Mouse (Mus musculus) forebrain, embryonic 10.5 days (tissue): Measurements from ENCODE around the gene Tnnt1. TPM values are rescaled to one million over a fixed set of nuclear protein-coding genes. Genes with fewer than 3 reads are reported as not detected.

Experiments
- DNase-seq: peaks from one replicate; pipeline ENCODE4 v3.0.0-alpha.2; 2017; ENCODE audit warnings: low spot score; ENCODE audit errors: extremely low spot score
- H3K27ac ChIP-seq: fragments of 300-500 bp; sonication (generic); 2 replicates; pipeline ENCODE4 v1.5.1; 2016; ENCODE audit warnings: mild to moderate bottlenecking
- H3K27me3 ChIP-seq: fragments of 300-500 bp; sonication (generic); 2 replicates; pipeline ENCODE4 v1.6.1; 2016; ENCODE audit warnings: mild to moderate bottlenecking; ENCODE audit not compliant: poor library complexity, severe bottlenecking
- H3K36me3 ChIP-seq: fragments of 300-500 bp; sonication (generic); replicated peaks from 2 replicates; pipeline ENCODE4 v1.6.1; 2016; ENCODE audit warnings: mild to moderate bottlenecking, moderate library complexity
- H3K4me1 ChIP-seq: fragments of 300-500 bp; sonication (generic); 2 replicates; pipeline ENCODE4 v1.6.1; 2016
- H3K4me3 ChIP-seq: fragments of 300-500 bp; sonication (generic); 2 replicates; pipeline ENCODE4 v1.5.1; 2016; ENCODE audit warnings: mild to moderate bottlenecking, moderate library complexity
- H3K9me3 ChIP-seq: fragments of 300-500 bp; sonication (generic); 2 replicates; pipeline ENCODE4 v1.6.1; 2016; ENCODE audit warnings: mild to moderate bottlenecking, moderate library complexity
- WGBS: fragments of 180-500 bp; shearing (Covaris S2); methylation state at CpG from one replicate; pipeline ENCODE4 v1.1.7; 2016; 5-methylcytosine and 5-hydroxymethylcytosine counted together
- polyA plus RNA-seq: library from polyadenylated mRNA; unstranded; fragments of >200 nt; fragmentation: Nextera tagmentation; extraction: Ambion mirVana; gene quantifications from 2 replicates; pipeline ENCODE4 v1.2.1, GENCODE M21; 2016

The Tnnt1 gene
- polyA plus RNA-seq, 1 experiment from 2014 or later, result 4.3 TPM

DNA sequence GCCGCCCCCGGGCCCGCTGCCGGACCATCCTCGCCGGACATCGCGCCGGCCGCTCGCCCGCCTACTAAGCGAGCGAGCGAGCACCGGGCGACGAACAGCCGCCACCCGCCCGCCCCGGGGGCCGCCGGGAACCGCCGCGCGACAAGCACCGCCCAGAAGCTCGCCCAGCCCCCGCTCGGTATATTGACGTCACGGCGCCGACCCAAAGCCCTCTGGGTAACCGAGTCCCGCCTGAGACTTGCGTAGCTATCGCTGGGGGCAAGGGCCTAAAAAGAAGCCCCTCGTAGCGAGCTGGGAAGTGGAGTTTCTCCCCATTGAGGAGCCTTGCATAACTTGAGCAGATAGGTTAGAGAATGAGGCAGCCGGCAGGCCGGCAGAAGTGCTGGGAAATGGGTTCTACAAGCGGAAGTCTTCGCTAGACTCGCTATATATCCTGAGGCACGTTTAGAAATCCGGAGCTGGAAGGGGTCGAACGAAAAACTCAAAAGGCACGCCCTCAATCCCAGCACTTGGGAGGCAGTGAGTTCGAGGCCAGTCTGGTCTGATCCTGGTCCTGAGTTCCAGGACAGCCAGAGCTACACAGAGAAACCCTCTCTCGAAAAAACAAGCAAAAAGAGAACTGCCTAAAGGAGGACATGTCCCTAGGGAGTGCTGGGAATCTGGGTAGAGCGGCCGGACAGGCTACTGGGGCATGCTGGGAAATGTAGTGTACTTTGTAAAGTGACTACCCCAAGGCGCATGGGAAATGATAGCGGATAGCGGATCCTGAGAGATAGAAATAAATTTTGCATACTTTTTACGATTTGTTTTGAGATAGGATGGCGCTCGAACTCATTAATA lies 14.4 kb downstream of the Tnnt1 start, which contains the start of gene Ppp1r12c:
TSS of gene Ppp1r12c (minus strand) at position 123 of the 840 bp plus-strand sequence.
- under 1% methylated on average over 62 of the region's 62 CpGs for WGBS
- Histone ChIP-seq H3K9me3 (no peaks in the 10 kb centered on the region), H3K36me3 (peaks cover 15% of the 10 kb centered on the region), H3K4me3 (peak within 1 kb of the TSS; percentile 94), H3K27me3 (no peaks in the 10 kb centered on the region), H3K27ac (peak within 1 kb of the TSS; percentile 93), H3K4me1 (peaks cover 43% of the 10 kb centered on the region)
- DNase-seq, result peak; percentile 93

GRCm38 (mm10) chr7:4500892-4501471 lies 15.2 kb downstream of the Tnnt1 start:
- Histone ChIP-seq H3K36me3 (peaks cover 23% of the 10 kb centered on the region), H3K9me3 (no peaks in the 10 kb centered on the region), H3K4me1 (peaks cover 43% of the 10 kb centered on the region), H3K27me3 (no peaks in the 10 kb centered on the region), H3K4me3 (peak overlapping the region; percentile 94), H3K27ac (peak overlapping the region; percentile 93)
- peak; percentile 43 for DNase-seq
- under 1% methylated on average over 47 of the region's 52 CpGs for WGBS

- Histone ChIP-seq H3K4me1 (peaks cover 43% of the 10 kb centered on the region), H3K4me3 (peak overlapping the region; percentile 94; the same call in 1 of the 2 replicates), H3K27ac (0 out of 2 replicates have a peak overlapping the region, but pooled peaks have one; percentile 20), H3K27me3 (no peaks in the 10 kb centered on the region), H3K9me3 (no peaks in the 10 kb centered on the region), H3K36me3 (peaks cover 42% of the 10 kb centered on the region)
- DNase-seq, result no peak
- 94% methylated on average over 4 of the region's 4 CpGs for WGBS
Observed at GRCm38 (mm10) chr7:4499034-4499433, 17.1 kb downstream of the Tnnt1 start.

DNA sequence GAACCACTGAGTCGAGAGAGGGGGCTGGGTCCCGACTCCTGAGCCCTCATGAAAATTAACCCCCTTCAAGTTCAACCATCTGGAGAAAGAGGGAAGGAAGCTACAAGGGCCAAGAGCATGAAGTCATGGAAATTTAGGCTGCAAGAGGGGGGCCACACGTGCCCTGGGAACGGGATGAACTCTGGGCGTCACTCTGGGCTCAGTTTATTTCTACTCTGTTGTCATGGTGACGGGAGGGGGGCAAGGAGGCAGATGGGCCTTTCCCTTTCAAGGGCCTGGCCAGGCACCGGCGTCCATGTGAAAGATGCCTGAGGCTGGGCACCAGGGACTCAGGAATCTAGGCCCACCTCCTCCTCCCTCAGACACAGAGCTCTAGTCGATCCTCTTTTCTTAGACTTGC lies 17.9 kb downstream of the Tnnt1 start:
- Histone ChIP-seq H3K27ac (peak overlapping the region; percentile 20; the same call in 1 of the 2 replicates), H3K4me1 (peaks cover 43% of the 10 kb centered on the region), H3K9me3 (no peaks in the 10 kb centered on the region), H3K27me3 (no peaks in the 10 kb centered on the region), H3K36me3 (peaks cover 50% of the 10 kb centered on the region), H3K4me3 (peak overlapping the region; percentile 94)
- DNase-seq, result peak; percentile 56
- WGBS, result 35% methylated on average over 9 of the region's 9 CpGs

DNA sequence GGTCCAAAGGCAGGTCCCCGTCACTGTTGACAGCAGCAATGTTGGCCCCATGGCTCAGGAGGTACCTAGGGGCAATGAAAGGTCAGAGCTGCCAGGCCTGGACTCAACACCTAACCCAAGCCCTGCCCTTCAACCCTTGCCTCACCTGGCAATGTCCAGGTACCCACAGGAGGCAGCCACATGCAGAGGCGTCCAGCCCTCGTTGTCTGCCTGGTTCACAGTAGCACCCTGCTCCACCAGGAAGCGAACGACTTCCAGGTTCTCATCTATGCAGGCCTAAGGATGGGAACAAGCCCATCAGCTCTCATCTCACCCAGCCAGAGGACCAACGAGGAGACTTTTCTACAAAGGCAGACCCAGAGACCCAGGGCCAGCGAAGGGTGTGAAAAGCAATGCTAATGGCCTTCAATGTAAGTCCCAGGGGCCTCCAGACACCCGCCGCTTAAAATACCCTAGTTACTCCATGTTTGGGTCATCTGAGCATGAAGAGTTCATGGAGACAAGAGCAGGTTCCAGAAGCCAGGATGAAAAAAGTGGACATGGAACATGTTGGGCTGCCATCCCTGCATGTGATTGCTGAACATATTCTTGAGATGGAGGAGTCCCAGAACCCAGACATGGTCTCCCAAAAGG lies 18.8 kb downstream of the Tnnt1 start:
- WGBS, result 95% methylated on average over 9 of the region's 9 CpGs
- H3K4me3 ChIP-seq, result no peak overlapping the region; the same call in 1 of the 2 replicates

GRCm38 (mm10) chr7:4496468-4496867 lies 19.7 kb downstream of the Tnnt1 start:
- Histone ChIP-seq H3K27me3 (no peaks in the 10 kb centered on the region), H3K4me3 (no peak overlapping the region), H3K36me3 (peaks cover 68% of the 10 kb centered on the region), H3K4me1 (peaks cover 37% of the 10 kb centered on the region), H3K9me3 (no peaks in the 10 kb centered on the region), H3K27ac (no peak overlapping the region)
- no peak for DNase-seq
- 94% methylated on average over 3 of the region's 3 CpGs for WGBS

More for the DNA sequence above, 18.8 kb downstream of the Tnnt1 start:
- H3K36me3 ChIP-seq, result peaks cover 59% of the 10 kb centered on the region
- H3K27ac ChIP-seq, result no peak overlapping the region
- H3K9me3 ChIP-seq, result no peaks in the 10 kb centered on the region
- no peaks in the 10 kb centered on the region for H3K27me3 ChIP-seq
- DNase-seq, result no peak
- peaks cover 40% of the 10 kb centered on the region for H3K4me1 ChIP-seq

- no peaks in the 10 kb centered on the region for H3K27me3 ChIP-seq
- 85% methylated on average over 1 of the region's 1 CpGs for WGBS
- peaks cover 89% of the 10 kb centered on the region for H3K36me3 ChIP-seq
- H3K4me1 ChIP-seq, result peaks cover 18% of the 10 kb centered on the region
- DNase-seq, result no peak
- no peak overlapping the region for H3K4me3 ChIP-seq
- H3K9me3 ChIP-seq, result no peaks in the 10 kb centered on the region
- no peak overlapping the region for H3K27ac ChIP-seq
Observed at GRCm38 (mm10) chr7:4493991-4494390, 22.2 kb downstream of the Tnnt1 start.

DNA sequence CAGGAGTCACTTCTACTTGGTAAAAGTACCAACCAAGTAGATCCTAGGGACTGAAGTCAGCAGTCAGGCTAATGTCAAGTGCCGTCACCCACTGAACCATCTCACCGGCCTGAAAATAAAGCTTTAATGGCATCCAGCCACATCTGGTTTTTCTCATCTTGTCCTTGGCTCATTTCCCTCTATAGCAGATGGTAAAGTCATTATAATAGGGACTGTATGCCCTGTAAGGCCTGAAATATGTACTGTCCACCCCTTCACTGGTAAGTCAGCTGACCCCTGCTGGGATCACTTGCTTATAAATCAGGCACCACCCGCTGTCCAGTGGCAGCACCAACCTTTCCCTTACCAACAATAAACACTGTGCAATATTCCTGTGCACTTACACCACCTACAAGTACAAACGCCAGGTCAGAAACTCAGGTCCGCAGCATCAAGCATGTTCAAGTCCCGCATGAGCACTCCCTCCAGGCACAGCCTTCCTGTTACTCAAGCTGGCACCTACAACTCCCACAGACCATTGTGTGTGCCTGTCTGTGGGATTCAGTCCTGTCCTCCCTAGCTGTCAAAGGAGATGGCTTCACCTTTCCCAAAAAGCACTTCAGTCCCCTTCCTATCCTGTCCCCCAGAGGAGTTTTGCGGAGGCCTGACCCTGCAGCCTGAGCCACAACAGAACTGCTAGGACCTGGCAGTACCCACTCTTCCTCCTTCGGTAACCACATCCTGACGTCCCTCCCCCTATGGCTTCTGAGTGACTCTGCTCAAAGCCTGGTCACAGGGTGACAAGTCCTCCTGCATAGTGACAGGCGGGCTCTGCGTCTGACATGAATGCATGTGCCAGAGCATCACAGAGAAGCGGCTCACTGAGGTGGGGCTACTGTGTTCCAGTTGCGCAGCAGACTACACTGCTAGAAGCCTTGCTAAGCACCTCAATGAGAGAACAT lies 23.6 kb downstream of the Tnnt1 start:
- Histone ChIP-seq H3K27me3 (no peaks in the 10 kb centered on the region), H3K27ac (no peak overlapping the region), H3K36me3 (peaks cover 100% of the 10 kb centered on the region), H3K4me1 (peaks cover 3% of the 10 kb centered on the region; the same call in 1 of the 2 replicates), H3K9me3 (no peaks in the 10 kb centered on the region), H3K4me3 (no peak overlapping the region)
- no peak for DNase-seq
- 93% methylated on average over 13 of the region's 13 CpGs for WGBS

- H3K4me1 ChIP-seq, result no peaks in the 10 kb centered on the region
- peaks cover 100% of the 10 kb centered on the region for H3K36me3 ChIP-seq
Observed at GRCm38 (mm10) chr7:4491308-4491707, 24.9 kb downstream of the Tnnt1 start.

DNA sequence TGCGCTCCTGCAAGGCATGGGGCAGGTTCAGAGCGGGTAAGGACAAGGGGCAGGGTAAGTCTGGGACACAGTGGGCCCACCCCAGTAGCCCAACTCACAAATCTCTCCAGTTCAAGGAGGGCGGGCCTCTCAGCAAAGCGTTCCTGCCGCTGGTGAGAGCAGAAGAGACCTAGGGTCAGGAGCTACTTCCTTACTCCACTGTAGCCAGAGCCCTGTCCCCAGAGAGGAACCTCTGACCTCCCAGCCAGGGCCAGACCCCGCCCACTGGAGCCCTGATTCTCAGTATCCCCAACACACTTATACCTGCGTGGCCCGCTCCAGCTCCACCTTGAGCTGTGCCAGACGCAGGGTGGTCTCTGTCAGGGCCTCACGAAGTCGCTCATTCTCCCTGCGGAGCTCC lies 33.9 kb downstream of the Tnnt1 start:
- H3K27ac ChIP-seq, result no peak overlapping the region
- H3K9me3 ChIP-seq, result 0 out of 2 replicates have a peak, but pooled peaks cover 6% of the 10 kb centered on the region
- peaks cover 24% of the 10 kb centered on the region for H3K4me1 ChIP-seq
- no peak overlapping the region for H3K4me3 ChIP-seq
- peaks cover 66% of the 10 kb centered on the region for H3K36me3 ChIP-seq
- peaks cover 7% of the 10 kb centered on the region for H3K27me3 ChIP-seq
- WGBS, result 92% methylated on average over 12 of the region's 12 CpGs
- no peak for DNase-seq

More at GRCm38 (mm10) chr7:4491308-4491707, 24.9 kb downstream of the Tnnt1 start:
- WGBS, result 94% methylated on average over 6 of the region's 6 CpGs
- DNase-seq, result no peak
- Histone ChIP-seq H3K27ac (no peak overlapping the region), H3K27me3 (no peaks in the 10 kb centered on the region), H3K4me3 (no peak overlapping the region), H3K9me3 (no peaks in the 10 kb centered on the region)

DNA sequence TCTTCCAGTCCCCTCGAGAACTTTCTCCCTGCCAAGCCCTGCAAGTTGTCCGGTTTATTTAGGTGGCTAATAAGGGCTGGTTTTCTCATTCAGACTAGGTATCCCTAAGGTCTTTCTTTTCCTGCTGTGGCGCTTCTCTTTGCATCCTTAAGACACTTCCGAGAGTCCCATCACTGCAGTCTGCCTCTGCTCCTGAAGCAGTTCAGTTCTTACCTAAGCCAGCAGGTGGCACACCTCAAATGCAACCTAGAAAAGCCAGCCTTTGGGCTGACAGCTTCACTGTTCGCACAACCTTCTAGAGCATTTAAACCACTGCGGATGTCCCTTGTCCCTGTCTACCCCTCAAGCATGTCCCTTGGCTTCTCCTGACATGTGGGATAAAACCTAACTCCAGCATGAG lies 36.5 kb downstream of the Tnnt1 start:
- peak; percentile 56 for DNase-seq
- WGBS, result 26% methylated on average over 6 of the region's 6 CpGs
- peaks cover 31% of the 10 kb centered on the region for H3K27me3 ChIP-seq
- H3K4me1 ChIP-seq, result peaks cover 25% of the 10 kb centered on the region
- 0 out of 2 replicates have a peak, but pooled peaks cover 6% of the 10 kb centered on the region for H3K9me3 ChIP-seq
- no peak overlapping the region for H3K27ac ChIP-seq
- peaks cover 40% of the 10 kb centered on the region for H3K36me3 ChIP-seq
- peak overlapping the region; percentile 65; the same call in 1 of the 2 replicates for H3K4me3 ChIP-seq
